Mouse (Mus musculus) fat pad, adult 2 months (tissue): ENCODE measurements around the gene Foxq1.

Experiments
- DNase-seq: peaks from one replicate; pipeline ENCODE4 v3.0.0-alpha.2; 2011; ENCODE audit warnings: low read depth, low spot score; ENCODE audit errors: extremely low read depth

Foxq1 gene

DNA sequence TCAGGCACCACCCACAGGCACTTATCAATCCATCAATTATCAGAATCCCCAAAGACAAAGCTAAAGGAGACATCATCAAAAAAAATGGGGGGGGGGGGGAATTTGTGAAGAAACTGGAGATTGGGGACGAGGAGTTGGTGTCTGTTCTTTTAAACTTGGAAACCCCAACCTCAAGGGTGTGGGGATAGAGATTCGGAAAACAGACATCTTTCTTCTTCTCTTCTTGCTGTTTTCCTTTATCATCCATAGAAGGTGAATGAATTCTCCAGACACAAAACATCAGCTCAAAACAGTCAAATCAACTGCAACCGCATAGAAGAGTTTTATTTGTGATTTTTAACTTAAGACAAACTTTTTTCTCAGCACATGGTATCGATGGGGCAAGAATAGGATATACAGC lies at the start of gene Foxq1:
Gene Foxq1 (plus strand): TSS at position 301 of the 400 bp plus-strand sequence.
- no peak for DNase-seq

DNA sequence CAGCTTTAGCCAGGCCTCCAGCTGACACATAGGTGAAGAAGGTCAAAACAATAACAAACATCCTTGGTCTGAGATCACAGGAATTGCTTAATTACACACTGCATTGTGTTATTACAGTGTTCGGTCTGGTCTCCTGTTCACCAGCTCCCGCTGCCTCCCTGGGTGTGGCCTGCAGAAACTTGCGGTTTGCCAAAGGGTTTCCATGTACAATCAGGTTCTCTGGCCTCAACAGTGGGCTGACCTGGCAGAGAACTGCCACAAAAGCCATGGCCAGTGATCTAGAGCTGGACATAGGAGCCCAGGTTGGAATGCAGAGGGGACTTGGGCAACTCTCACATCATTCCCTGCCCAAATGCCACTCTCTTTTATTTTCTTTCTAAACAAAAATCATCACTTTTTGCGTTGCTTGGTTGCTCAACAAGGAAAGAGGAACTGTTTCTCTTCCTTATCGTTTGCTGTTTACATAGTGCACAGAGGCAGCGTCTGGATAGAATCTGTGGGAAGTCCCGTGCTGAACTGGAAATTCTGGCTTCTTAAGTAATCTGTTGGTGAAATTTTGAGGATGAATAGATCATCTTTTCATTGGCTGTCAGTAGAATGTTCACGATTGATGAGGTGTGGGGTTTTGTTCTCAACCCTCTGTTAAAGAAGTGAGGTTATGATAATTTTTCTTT lies 49.3 kb upstream of the Foxq1 start:
- DNase-seq, result no peak

DNA sequence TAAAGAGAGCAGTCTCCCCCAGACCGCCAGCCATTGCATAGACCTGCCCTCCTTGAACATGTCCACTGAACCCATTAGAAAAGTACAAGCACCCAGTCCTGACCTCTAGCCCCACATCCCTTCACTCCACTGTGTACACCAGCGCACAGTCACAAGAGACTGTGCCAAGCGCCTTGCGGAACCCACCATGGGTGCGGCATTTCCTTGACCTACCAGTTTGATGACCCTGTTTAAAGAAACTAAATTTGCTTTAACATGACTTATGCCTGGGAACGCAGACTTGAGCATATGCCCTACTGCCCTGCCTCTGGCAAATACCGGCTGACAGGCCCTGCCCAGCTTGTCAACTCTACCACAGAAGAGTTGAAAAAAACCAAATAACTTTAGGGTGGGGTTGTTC lies 40.7 kb upstream of the Foxq1 start:
- no peak for DNase-seq

DNA sequence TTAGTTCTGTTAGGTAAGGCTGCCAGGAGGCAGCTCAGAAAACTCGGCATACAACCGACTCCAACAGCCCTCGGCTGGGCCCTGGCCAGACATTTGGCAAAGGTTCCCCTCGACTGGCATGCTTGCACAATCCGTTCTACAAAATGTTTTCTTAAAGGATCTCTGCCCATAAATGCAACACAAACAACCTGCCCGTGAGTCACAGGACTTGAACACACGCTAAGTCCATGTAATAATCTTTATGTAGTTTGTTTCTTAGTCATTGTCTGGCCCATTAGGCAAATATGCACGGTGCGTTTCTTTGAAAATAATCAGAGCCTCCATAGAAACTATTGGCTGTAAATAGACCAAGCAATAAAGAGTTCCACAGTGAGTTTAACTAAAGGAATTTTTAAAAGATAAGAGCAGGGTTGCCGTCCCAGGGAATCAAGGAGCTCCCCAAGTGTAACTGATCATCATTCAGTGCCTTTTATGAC lies 37.5 kb upstream of the Foxq1 start:
- DNase-seq, result peak; percentile 80

DNA sequence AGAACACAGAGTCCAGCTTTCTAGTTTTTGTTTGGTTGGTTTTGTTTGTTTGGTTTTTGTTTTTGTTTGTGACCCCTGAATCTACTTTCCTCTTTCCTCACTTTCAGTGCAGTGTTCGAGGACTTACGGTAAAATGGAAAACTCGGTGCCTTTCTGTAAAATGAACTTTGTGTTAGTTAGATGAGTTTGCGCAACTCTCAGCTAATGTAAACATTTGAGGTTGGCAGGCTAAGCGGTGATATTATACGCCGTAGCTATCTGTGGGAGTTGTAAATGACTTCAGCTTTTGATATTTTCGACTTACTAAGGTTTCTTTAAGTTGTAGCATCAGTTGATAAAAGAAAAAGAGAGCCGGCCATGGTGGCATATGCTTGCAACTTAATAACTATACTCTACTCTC lies 37.0 kb upstream of the Foxq1 start:
- no peak for DNase-seq

DNA sequence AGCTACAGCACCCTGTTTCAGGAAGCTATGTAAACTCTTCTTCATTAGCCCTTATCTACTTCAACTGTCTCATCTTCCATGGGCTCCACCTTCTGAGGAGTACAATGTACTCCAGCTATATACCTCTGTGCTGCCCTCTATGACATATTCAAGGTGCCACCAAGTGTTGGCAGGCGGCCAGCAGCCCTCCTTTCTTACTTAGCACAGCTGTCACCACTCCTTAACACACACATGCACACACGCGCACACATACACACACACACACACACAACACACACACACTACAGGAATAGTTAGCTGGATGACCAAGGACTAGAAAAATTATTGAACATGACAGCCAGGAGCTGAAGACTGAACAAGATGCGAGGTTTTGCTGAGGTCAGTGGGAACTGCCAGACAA lies 31.0 kb upstream of the Foxq1 start:
- DNase-seq, result no peak

DNA sequence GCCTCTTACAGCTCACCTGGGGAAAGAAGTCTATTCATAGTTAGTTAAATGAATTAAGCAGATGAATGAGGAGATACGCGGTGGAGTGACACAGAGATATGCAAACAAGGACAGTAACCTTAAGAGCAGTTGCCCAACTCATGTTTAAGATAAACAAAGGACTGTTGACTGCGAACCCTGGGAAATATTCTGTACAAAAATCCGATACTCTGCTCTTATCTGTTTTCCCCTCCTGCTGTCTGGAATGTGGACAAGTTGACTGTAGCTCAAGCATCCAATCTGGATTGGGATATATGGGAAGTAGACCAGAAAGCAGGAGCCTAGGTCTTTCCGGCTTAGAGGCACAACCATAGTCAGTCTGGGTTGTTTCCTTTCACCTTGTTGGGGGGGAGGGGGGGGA lies 24.7 kb upstream of the Foxq1 start:
- DNase-seq, result no peak

DNA sequence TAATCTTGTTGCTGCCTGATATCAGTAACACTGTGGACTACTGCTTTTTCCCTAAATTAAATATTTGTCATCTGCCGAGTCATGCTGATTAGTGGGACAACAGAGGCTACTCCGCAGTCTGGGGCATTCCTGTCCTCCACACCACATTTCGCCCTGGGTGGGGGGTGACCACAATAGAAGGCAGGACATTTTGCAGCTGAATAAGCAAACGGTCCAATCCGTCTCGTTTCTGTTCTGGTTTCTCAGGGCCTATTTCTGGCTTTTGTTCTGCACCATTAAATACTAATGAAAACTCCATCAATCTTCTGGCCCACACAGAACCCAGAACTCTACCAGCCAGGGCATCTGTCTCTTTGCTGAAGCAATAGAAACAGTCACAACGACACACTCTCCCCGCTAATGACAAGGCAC lies 24.3 kb upstream of the Foxq1 start:
- DNase-seq, result no peak

DNA sequence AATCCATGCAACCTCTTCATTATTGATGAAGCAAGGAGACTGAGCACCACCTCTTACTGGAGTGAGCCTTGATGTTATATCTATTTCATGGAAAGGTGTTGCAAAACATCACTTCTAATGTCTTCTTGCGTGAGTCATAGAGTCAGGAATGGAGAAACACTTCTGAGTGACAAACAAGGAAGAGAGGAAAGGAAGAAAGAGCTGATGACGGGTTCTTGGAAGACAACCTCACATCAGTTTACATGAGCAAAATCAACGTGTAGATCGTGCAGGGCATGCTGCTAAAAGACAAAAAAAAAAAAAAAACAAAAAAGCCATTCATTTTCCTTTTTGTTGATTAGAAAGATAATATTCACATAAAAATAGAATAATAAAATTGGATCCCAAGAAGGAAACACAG lies 21.2 kb upstream of the Foxq1 start:
- DNase-seq, result no peak

DNA sequence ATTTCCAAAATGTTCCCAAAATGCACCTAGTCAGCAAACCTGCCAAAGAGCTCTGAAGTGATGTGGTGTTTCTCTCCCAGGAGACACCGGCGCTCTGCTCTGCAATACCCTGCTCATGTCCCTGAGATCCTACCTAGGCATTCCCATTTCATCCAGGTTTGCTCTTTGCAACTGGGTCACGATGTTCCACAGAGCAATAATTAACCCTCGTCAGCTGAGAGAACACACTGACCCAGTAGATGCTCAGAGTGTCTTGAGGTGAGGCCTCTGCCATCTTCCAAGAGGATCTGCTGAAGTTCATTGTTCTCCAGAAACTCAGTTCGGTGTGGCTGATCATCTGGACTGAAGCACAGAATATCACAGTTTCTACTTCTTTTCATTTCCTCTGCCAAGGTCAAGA lies 12.9 kb upstream of the Foxq1 start:
- no peak for DNase-seq

DNA sequence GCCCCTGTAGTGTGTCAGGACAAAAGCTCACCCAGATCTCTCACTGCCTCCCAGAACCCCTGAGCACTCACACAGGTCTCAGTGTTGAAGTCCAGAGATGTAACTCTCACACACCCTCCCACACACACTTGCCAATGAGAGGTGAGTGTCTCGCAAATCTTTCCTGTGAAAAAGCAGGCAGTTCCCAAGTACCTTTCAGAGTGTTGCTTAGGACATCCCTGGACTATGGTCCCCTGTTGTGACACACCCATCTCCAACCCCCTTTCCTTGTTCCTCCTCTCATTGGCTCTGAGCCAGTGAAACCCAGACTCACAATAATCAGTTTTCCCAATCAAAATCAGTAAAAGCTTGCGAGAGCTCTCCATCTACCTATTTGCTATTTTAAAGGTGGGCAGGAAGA lies 9.2 kb upstream of the Foxq1 start:
- DNase-seq, result no peak

DNA sequence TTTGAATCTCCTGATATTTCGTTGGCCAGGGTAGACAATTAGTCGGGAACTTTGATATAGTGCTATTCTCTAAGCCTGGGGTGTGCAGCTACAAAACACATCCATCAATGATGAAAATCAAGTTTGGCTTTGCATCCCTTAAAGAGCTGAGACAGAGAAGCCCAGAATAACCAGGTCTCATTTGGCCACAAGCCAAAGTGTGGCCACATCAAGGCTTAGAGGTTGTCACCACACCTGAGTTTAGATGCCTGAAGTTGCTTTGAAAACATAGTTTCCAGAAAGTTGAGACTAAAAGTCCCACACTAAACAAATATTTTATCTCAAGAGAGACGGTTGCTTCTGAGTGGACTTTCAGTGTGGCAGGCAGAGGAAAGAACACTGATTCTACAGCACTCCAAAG lies 8.7 kb upstream of the Foxq1 start:
- no peak for DNase-seq

DNA sequence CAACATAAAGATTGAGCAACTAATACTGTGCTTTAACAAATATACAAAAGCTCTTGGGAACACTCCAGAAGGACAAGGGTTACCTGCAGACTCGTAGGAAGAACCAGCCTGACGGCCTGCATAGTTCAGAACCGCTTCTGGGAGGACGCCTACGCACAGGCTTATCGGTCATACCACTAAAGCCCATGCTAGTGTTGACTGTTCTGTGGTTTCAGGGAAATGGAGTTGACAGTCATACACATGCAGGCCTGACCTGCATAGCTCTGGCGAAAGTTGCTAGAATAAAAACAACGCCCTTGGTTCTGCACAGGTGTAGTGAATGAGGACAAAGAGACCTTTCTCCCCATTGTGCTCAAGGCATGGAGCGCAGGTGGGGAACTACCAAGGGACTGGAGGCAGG lies 8.3 kb upstream of the Foxq1 start:
- peak; percentile 100 for DNase-seq

DNA sequence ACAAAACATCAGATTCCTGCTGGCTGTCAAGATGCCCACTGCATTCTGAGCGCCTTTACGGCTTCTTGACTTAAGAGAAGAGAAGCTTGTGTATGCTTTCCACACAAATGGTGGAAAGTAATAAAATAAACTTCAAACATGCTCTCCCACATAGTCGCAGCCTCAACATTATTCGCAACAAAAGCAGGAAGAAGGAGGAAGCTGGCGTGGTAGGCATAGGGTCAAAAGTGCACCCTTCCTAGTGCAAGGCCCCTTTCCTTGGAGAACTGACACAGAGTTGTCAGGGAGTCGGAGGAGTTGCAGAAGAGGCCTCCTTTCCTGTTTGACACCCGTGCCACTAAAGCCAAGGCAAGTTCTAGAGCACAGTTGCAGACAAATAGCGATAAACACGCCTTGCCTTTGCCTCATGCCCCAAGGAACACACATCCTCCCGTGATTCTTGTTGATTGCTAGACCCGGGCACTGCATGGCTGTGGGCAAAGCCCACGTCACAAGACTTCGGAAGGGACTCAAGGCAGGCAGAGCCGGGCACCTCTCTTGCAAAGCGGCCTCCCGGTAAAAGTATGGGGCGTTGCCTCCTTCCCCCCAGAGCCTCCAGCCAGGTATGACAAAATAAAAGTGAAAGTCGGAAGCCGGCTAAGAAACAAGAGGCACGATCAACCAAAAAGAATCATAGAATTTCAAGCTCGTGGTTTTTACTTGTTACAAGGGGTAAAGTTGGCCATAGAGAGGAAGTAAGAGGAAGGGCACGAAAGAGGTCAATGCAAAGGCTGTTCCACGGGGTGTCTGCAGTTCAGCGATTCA lies 1.2 kb downstream of the Foxq1 start:
- DNase-seq, result no peak

DNA sequence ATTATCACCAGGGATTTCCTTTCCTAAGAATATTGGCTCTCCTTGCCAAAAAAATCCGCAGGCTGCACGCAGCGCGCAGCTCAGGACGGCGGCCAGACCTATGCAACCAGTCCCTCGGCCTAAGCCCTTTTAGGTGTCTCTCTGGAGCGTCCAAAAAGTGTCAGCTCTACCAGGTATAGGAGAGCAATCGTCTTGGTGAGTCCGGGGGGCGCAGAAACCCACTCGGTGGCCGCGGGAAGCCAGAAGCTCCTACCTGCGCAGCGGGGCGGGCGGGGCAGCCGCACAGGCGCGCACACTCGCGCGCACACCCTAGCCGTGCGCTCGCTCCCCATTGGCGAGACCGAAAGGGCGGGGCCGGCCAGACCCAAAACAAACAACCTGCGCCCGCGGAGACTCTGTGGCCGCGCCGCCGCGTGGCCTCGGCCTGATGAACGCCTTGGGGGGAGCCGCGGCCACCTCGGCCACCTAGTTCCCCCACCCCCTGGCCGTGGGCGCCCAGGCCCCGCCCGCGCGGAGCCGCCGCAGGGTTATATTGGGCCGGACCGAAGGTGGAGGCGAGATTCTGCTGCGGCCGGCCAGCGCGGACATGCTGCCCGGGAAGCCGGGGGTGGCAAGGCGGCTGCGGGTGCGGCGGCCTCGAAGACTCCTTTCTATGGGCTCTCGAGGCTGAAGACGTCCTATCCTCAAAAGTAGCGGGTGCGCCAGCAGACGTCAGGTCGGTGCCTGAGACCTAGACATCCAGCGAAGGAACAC lies 2.0 kb downstream of the Foxq1 start:
- no peak for DNase-seq

DNA sequence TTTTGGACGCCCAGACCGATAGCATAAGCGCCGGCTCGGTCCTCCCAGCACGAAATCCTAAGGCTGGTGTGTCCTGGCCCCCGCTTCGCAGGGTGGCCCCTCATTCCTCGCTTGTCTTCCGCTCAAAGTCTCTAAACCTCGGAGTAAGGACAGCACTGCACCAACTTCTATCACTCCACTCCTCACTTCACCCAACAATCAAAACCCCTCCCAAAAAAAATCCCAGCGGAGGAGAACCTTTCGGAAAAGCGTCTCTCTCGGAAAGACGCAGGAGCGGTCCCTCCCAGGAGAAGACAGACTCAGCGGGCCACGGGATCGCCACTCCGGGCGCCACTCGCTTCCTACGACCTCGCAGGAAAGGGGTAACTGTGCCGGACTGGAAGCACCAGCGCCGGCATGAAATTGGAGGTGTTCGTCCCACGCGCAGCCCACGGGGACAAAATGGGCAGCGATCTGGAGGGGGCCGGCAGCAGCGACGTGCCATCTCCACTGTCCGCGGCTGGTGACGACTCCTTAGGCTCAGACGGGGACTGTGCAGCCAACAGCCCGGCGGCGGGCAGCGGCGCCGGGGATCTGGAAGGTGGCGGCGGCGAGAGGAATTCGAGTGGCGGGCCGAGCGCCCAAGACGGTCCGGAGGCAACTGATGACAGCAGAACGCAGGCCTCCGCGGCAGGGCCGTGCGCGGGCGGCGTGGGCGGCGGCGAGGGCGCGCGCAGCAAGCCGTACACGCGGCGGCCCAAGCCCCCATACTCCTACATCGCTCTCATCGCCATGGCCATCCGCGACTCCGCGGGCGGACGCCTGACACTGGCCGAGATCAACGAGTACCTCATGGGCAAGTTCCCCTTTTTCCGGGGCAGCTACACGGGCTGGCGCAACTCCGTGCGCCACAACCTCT lies 2.8 kb downstream of the Foxq1 start, which contains the start of gene A530084C06Rik:
Gene A530084C06Rik (minus strand): TSS at position 813 of the 898 bp plus-strand sequence.
- no peak for DNase-seq

DNA sequence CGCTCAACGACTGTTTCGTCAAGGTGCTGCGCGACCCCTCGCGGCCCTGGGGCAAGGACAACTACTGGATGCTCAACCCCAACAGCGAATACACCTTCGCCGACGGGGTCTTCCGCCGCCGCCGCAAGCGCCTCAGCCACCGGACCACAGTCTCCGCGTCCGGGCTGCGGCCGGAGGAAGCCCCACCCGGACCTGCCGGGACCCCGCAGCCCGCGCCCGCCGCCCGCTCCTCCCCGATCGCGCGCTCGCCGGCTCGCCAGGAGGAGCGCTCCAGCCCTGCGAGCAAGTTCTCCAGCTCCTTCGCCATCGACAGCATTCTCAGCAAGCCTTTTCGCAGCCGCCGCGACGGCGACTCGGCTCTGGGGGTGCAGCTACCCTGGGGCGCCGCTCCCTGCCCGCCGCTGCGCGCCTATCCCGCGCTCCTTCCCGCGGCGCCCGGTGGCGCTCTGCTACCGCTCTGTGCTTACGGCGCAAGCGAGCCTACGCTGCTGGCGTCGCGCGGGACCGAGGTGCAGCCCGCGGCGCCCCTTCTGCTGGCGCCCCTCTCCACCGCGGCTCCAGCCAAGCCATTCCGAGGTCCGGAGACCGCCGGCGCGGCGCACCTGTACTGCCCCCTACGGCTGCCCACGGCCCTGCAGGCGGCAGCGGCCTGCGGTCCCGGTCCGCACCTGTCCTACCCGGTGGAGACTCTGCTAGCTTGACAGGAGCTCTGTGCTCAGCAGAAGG lies 3.6 kb downstream of the Foxq1 start:
- DNase-seq, result no peak

DNA sequence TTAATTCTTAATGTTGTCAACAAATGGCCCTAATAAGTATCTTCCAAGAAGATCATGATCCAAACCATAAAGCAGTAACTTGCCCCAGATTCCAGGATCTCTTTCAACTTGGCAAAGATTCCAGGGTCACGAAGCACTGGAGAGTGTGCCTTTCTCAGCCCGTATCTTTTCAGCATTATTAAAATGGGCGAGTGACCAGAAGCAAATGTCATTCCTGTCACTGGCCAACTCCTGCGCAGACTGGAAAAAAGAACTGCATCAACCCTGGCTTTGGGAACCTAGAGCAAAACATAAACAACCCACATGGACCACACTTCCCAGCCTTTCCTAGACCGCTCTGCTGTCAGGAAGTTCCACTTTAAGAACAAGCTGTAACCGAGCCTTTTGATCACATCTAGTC lies 8.5 kb downstream of the Foxq1 start:
- no peak for DNase-seq

DNA sequence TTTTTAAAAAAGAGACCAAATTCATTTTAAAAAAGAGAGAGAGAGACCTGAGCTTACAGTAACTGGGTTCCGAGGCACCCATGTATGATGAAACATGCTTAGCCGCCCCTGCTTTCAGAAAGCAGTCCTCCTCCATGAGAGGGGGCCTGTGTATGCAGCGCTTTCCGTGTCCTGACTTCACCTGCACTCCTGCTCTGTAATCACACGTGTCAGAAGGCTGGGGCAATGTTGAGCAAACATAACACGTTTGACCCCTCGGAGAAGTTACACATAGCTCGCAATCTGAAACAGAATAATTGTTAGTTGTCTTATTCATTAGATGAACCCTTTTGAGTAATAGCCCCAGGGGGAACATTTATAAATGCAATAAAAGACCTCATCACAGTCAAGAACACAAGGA lies 11.2 kb downstream of the Foxq1 start:
- no peak for DNase-seq
